Mouse (Mus musculus) neutrophil, adult 59 days (primary cell): Measurements from ENCODE around the gene Arhgap28. TPM values are rescaled to one million over a fixed set of nuclear protein-coding genes. Genes with fewer than 3 reads are reported as not detected.

ENCODE experiments used
- total RNA-seq, 2 experiments: library from RNA; stranded (reverse); gene quantifications; 1 replicate in 1 of 2; 2 replicates in 1 of 2; pipeline ENCODE4 v1.2.4; 2023

The Arhgap28 gene
- under 1 TPM; 0.07 to 0.22 TPM for total RNA-seq

DNA sequence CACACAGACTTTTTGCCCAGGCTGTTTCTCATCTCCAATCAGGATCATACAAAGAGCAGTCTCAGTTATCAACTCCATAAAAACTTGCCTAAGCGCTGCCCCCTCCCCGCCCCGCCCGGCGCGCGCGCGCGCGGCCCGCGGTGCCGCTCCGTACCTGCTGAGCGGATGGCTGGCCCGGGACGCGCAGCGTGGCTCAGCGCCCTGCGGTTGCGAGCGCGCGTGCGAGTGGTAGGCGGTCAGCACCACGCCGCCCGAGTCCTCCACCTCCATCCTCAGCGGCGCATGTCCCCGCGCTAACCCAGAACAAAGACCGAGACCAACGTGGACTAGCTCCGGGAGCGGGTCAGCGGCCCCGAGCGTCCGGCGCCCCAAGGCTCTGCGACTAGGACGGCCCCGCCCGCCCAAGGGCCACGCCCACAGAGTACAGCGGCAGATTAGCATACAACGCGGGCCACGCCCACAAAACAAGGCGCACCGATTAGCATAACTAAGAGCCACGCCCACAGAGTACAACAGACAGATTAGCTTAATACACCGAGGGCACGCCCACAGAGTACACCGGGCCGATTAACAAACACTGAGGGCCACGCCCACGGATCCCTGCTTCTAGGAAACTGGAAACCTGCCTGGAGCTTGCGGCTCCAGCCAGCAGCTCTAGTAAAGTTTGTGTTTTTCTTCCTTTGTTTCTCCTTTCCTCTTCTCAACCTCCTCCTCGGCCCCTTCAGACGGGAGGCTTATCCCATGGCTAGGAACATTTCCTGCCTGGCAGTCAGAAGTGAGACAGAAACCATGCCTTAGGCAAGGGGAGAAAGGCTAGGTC lies at the start of gene Arhgap28:
Gene Arhgap28, minus strand, starts transcription at position 380 of the 820 bp plus-strand sequence.

